ENCODE assay signal across 25 mouse cellular contexts in genomic region chr2:135975978-135976377, GRCm38 (mm10).
"Had no signal": no experiment of that assay in that cellular context is flagged by ENCODE, and none has a peak within 500 bp of the region (broad histone marks: within the 10 kb centered on the region; RNA-seq: fewer than 3 reads in every experiment).

No protein-coding gene starts in this region.

- H3K4me3 ChIP-seq: heart, embryonic 10.5 days; heart, embryonic 12.5 days; hindbrain, embryonic 13.5 days; hindbrain, embryonic 15.5 days; kidney, embryonic 15.5 days; limb, embryonic 13.5 days; limb, embryonic 15.5 days; liver, embryonic 12.5 days had no signal

- H3K4me1 ChIP-seq: heart, embryonic 10.5 days; heart, embryonic 12.5 days; hindbrain, embryonic 13.5 days; hindbrain, embryonic 15.5 days; kidney, embryonic 15.5 days; limb, embryonic 15.5 days; liver, embryonic 12.5 days had no signal

- H3K36me3 ChIP-seq: liver, embryonic 12.5 days had no signal

- ATAC-seq: hindbrain, postnatal 0 days; intestine, embryonic 16.5 days; liver, embryonic 12.5 days had no signal

- H3K27me3 ChIP-seq: heart, embryonic 12.5 days; hindbrain, embryonic 13.5 days; hindbrain, embryonic 15.5 days; kidney, embryonic 15.5 days; limb, embryonic 13.5 days; limb, embryonic 15.5 days; liver, embryonic 12.5 days had no signal

- H3K9me3 ChIP-seq: heart, embryonic 10.5 days; heart, embryonic 12.5 days; hindbrain, embryonic 13.5 days; hindbrain, embryonic 15.5 days; kidney, embryonic 15.5 days; limb, embryonic 13.5 days; limb, embryonic 15.5 days; liver, embryonic 12.5 days had no signal

- H3K4me2 ChIP-seq: heart, embryonic 12.5 days; hindbrain, embryonic 13.5 days; hindbrain, embryonic 15.5 days; kidney, embryonic 15.5 days; limb, embryonic 13.5 days; limb, embryonic 15.5 days; liver, embryonic 12.5 days had no signal

- H3K27ac ChIP-seq: heart, embryonic 10.5 days; hindbrain, embryonic 13.5 days; hindbrain, embryonic 15.5 days; hindbrain, postnatal 0 days; kidney, embryonic 15.5 days; kidney, postnatal 0 days; limb, embryonic 13.5 days; limb, embryonic 15.5 days; liver, embryonic 12.5 days; liver, embryonic 14.5 days had no signal

- DNase-seq: gastrocnemius, postnatal 14 days; gastrocnemius, postnatal 36 days; heart, adult 18-20 months; heart, postnatal 10 days; heart, postnatal 36 days; kidney, adult 11 months; kidney, adult 2 months; kidney, adult 9 months; kidney, postnatal 14 days; kidney, postnatal 36 days; layer of hippocampus, adult 9-11 months; layer of hippocampus, postnatal 36 days; left cerebral cortex, postnatal 4 days had no signal

- H3K9ac ChIP-seq: heart, embryonic 12.5 days; hindbrain, embryonic 13.5 days; hindbrain, embryonic 15.5 days; kidney, embryonic 15.5 days; limb, embryonic 13.5 days; limb, embryonic 15.5 days; liver, embryonic 12.5 days; liver, embryonic 14.5 days had no signal
